Comparison of ENCODE assay signal across 26 mouse cellular contexts in genomic region chr2:35736061-35736460, GRCm38 (mm10).
A peak's percentile ranks its signal among the peaks of the same experiment; 100 is the strongest.
DNase-seq lines count a peak whose midpoint lies in the region; ATAC-seq and TF ChIP-seq lines count a peak whose summit lies in the region.
"Had no signal": no experiment of that assay in that cellular context is flagged by ENCODE, and none has a peak within 500 bp of the region (broad histone marks: within the 10 kb centered on the region; RNA-seq: fewer than 3 reads in every experiment).

No protein-coding gene starts in this region.

- peak; percentile 41 for DNase-seq in ES-CJ7 (ENCODE audit: low read depth, low spot score)
- peak; percentile 52 for DNase-seq in R1 (ENCODE audit: low read depth, low spot score)
- peak; percentile 67 for DNase-seq in ZHBTc4 (ENCODE audit: low read depth, low spot score)
- DNase-seq in embryo, embryonic 11 days, result no peak
- DNase-seq in urinary bladder, postnatal 4 days (ENCODE audit: low spot score in 2 of 2), result no peak
- no peak for DNase-seq in lung, adult 2 months
- DNase-seq: adrenal gland, adult 2 months; adrenal gland, adult 8-10 months; adrenal gland, postnatal 10 days; adrenal gland, postnatal 14 days; adrenal gland, postnatal 25 days; adrenal gland, postnatal 36 days; B cell, adult 2 months; cerebellum, adult 11 months; cerebellum, adult 11-12 months; cerebellum, adult 18-20 months; cerebellum, adult 2 months; cerebellum, adult 8-10 months; cerebellum, adult 9-10 months had no signal

- no peak overlapping the region for H3K9ac ChIP-seq in ES-Bruce4 (ENCODE audit: low read depth, poor library complexity, severe bottlenecking)
- no peak overlapping the region for H3K9ac ChIP-seq in intestine, embryonic 15.5 days

- H3K36me3 ChIP-seq in ES-Bruce4 (ENCODE audit: control insufficient read depth, insufficient read depth, low read length, poor library complexity, severe bottlenecking), result no peaks in the 10 kb centered on the region
- no peaks in the 10 kb centered on the region; the same call in 1 of the 2 replicates for H3K36me3 ChIP-seq in intestine, embryonic 15.5 days
- H3K36me3 ChIP-seq: G1E had no signal

- H3K9me3 ChIP-seq in ES-Bruce4 (replicated peaks; ENCODE audit: control insufficient read depth, insufficient read depth, low read length, poor library complexity, severe bottlenecking), result no peaks in the 10 kb centered on the region
- no peaks in the 10 kb centered on the region for H3K9me3 ChIP-seq in intestine, embryonic 15.5 days

- TF ChIP-seq EP300 in ES-Bruce4 (IDR thresholded peaks at IDR 0.05; ENCODE audit: insufficient read depth, low read depth, low read length), result no peak

- 83% methylated on average over 2 of the region's 2 CpGs for WGBS in intestine, embryonic 15.5 days
- 82% methylated on average over 2 of the region's 2 CpGs for WGBS in lung, adult 2 months

- H3K4me2 ChIP-seq in intestine, embryonic 15.5 days (replicated peaks), result no peak overlapping the region

- ATAC-seq in intestine, embryonic 15.5 days, result no peak
- ATAC-seq: activated CD4-positive, CD25-positive, alpha-beta regulatory T cell, adult 4 months; CD4-positive, CD25-positive, alpha-beta regulatory T cell, adult 4 months; Patski had no signal

- peak overlapping the region; percentile 15; the same call in 1 of the 2 replicates for H3K27ac ChIP-seq in ES-Bruce4 (ENCODE audit: insufficient read depth, low read length)
- H3K27ac ChIP-seq in intestine, embryonic 15.5 days, result no peak overlapping the region

- no peaks in the 10 kb centered on the region for H3K4me1 ChIP-seq in ES-Bruce4 (ENCODE audit: control insufficient read depth, insufficient read depth, low read length)
- H3K4me1 ChIP-seq in intestine, embryonic 15.5 days (replicated peaks), result peaks cover 12% of the 10 kb centered on the region; the same call in 1 of the 2 replicates
- H3K4me1 ChIP-seq in lung, adult 2 months (ENCODE audit: control insufficient read depth, insufficient read depth, low read length), result no peaks in the 10 kb centered on the region

- TF ChIP-seq CTCF in ES-Bruce4 (IDR thresholded peaks at IDR 0.05; ENCODE audit: low read depth, low read length), result no peak
- no peak for TF ChIP-seq CTCF in lung, adult 2 months (IDR thresholded peaks at IDR 0.05; ENCODE audit: insufficient read depth, low read length)

- no peaks in the 10 kb centered on the region for H3K27me3 ChIP-seq in ES-Bruce4 (ENCODE audit: control insufficient read depth, insufficient read depth, low read length, poor library complexity, severe bottlenecking)
- H3K27me3 ChIP-seq in intestine, embryonic 15.5 days (replicated peaks), result no peaks in the 10 kb centered on the region
- H3K27me3 ChIP-seq: CH12.LX, Patski had no signal

- no peak for TF ChIP-seq POLR2A in ES-Bruce4 (IDR thresholded peaks at IDR 0.05; ENCODE audit: insufficient read depth, low read length)
- TF ChIP-seq POLR2A in lung, adult 2 months (IDR thresholded peaks at IDR 0.05; ENCODE audit: borderline replicate concordance, extremely low read depth, low read depth, low read length), result no peak

- no peak overlapping the region for H3K4me3 ChIP-seq in ES-Bruce4 (ENCODE audit: low read depth, low read length)
- no peak overlapping the region for H3K4me3 ChIP-seq in intestine, embryonic 15.5 days (replicated peaks)
- H3K4me3 ChIP-seq in lung, adult 2 months (replicated peaks; ENCODE audit: extremely low read depth, low read depth, low read length), result no peak overlapping the region

Comparison
In these comparisons a context has a peak if more than half of its experiments do, and no peak if none do; other contexts are left out.
1. DNase-seq: peak in ES-CJ7 (single experiment), R1 (single experiment) and ZHBTc4 (single experiment); none in embryo, embryonic 11 days (single experiment), urinary bladder, postnatal 4 days (0 of 2) and lung, adult 2 months (single experiment).